Mouse (Mus musculus) heart, adult 2 months (tissue): ENCODE measurements at regions not wholly inside any gene's neighbourhood (a gene's known extent, or its start where the extent isn't known, plus 50 kb on each side); places are given as distances from the start of the nearest gene placed in this dataset.

ENCODE experiments used
- CTCF ChIP-seq: fragments of 200-600 bp; IDR thresholded peaks from 2 replicates; pipeline ENCODE4 v1.8.1; 2022; ENCODE audit warnings: antibody characterized with exemption, mild to moderate bottlenecking, moderate library complexity
- EP300 ChIP-seq: fragments of 200-500 bp; IDR thresholded peaks from 2 replicates; pipeline ENCODE4 v1.6.1; 2011; ENCODE audit warnings: low read depth, low read length, control low read depth; ENCODE audit not compliant: insufficient read depth
- POLR2A ChIP-seq: fragments of 200-500 bp; IDR thresholded peaks from 2 replicates; pipeline ENCODE4 v1.6.1; 2011; ENCODE audit warnings: mild to moderate bottlenecking, low read depth, low read length, control low read depth; ENCODE audit not compliant: insufficient read depth

DNA sequence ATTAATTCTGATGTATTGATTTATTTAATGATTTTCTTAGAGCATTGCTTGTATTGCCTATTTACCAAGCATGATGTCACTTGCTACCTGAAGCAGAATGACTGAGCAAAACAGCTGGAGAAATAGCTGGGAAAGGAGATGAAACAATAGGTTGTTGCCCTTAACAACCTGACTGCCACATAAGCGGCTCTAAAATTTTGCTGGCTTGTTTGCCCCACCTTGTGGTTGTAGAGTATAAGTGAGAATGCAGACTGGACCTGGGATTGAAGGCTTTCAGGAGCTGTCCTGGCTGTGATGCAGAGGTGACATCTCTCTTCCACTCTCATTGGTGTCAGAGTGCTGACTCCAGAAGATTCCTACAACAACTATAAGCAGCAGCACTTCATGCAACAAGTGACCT lies 77.3 kb downstream of the Nap1l2 start:
- no peak for TF ChIP-seq EP300
- peak; percentile 38 for TF ChIP-seq CTCF
- TF ChIP-seq POLR2A = no peak
